In the genomic region with DNA sequence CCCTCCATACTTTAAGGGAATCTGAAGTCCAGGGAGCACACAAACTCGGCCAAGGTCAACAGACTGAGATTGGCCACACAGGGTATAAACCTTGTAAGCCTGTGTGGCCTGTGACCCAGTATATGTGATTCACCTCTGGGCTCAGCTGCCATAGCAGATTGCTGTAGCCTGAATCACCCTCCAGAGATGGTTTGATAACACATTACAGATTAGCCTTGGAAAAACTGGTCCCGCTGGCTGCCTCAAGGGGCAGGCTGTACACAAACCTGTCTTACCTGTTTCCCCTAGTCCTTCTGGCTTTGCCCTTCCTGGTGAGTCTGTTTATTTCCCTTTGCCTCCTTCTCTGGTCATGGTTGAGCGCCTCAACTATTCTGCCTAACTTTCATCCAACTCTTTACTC, we compare ENCODE assay signal across 12 mouse cellular contexts.
A peak's percentile ranks its signal among the peaks of the same experiment; 100 is the strongest.
DNase-seq lines count a peak whose midpoint lies in the region; ATAC-seq and TF ChIP-seq lines count a peak whose summit lies in the region.
"Had no signal": no experiment of that assay in that cellular context is flagged by ENCODE, and none has a peak within 500 bp of the region (broad histone marks: within the 10 kb centered on the region; RNA-seq: fewer than 3 reads in every experiment).

No protein-coding gene starts in this region.

- no peaks in the 10 kb centered on the region for H3K27me3 ChIP-seq in C2C12 (ENCODE audit: control insufficient read depth, insufficient read depth, insufficient read length)
- H3K27me3 ChIP-seq: heart, embryonic 15.5 days had no signal

- no peaks in the 10 kb centered on the region for H3K79me3 ChIP-seq in C2C12 (ENCODE audit: low read depth)

- TF ChIP-seq CTCF in C2C12 (IDR thresholded peaks at IDR 0.05; ENCODE audit: control insufficient read depth, insufficient read depth, insufficient read length), result no peak

- peak; percentile 20 for DNase-seq in adrenal gland, postnatal 25 days
- DNase-seq in kidney, adult 9 months, result peak; percentile 75
- peak; percentile 0 for DNase-seq in lung, postnatal 14 days
- no peak for DNase-seq in spleen, postnatal 36 days (ENCODE audit: low spot score in 2 of 2)
- no peak for DNase-seq in spleen, postnatal 10 days (ENCODE audit: low spot score in 2 of 2)
- DNase-seq in layer of hippocampus, postnatal 25 days (ENCODE audit: extremely low spot score in 1 of 2, low spot score in 1 of 2), result no peak
- DNase-seq: liver, postnatal 0 days had no signal

- H3K36me3 ChIP-seq in C2C12 (ENCODE audit: control insufficient read depth, insufficient read depth), result no peaks in the 10 kb centered on the region
- H3K36me3 ChIP-seq: heart, embryonic 15.5 days had no signal

- ATAC-seq in frontal cortex, adult (ENCODE audit: low TSS enrichment), result no peak
- ATAC-seq: activated CD4-positive, CD25-positive, alpha-beta regulatory T cell, adult 4 months; hindbrain, postnatal 0 days; liver, postnatal 0 days had no signal

- H3K79me2 ChIP-seq in C2C12 (ENCODE audit: control insufficient read depth, insufficient read depth), result no peaks in the 10 kb centered on the region

- no peak overlapping the region for H3K4me3 ChIP-seq in C2C12 (ENCODE audit: insufficient read depth, poor library complexity, severe bottlenecking)
- H3K4me3 ChIP-seq: heart, embryonic 15.5 days had no signal

- no peak overlapping the region for H3ac ChIP-seq in C2C12 (ENCODE audit: control insufficient read depth, insufficient read length, low read depth)

TF ChIP-seq in C2C12, 6 proteins besides CTCF, POLR2A, EP300 and RAD21:
- TF ChIP-seq MYOG (IDR thresholded peaks at IDR 0.05; ENCODE audit: control insufficient read depth, extremely low read depth, insufficient read length) (no peak), MYOD1 (IDR thresholded peaks at IDR 0.05; ENCODE audit: control insufficient read depth, insufficient read length, low read depth) (peak; percentile 79), CEBPB (IDR thresholded peaks at IDR 0.05; ENCODE audit: low read depth) (no peak)
TF ChIP-seq in C2C12: peak in this region for 1.

Comparison
In these comparisons a context has a peak if more than half of its experiments do, and no peak if none do; other contexts are left out.
1. DNase-seq: peak in adrenal gland, postnatal 25 days (single experiment), kidney, adult 9 months (single experiment) and lung, postnatal 14 days (single experiment); none in spleen, postnatal 36 days (0 of 2), spleen, postnatal 10 days (0 of 2) and layer of hippocampus, postnatal 25 days (0 of 2).